Mouse (Mus musculus): ENCODE measurements around the gene Cacna1c. TPM values are rescaled to one million over a fixed set of nuclear protein-coding genes. Genes with fewer than 3 reads are reported as not detected.

Gene Cacna1c
- total RNA-seq, 2 experiments from 2014 or later: 0.23 to 0.84 TPM

DNA sequence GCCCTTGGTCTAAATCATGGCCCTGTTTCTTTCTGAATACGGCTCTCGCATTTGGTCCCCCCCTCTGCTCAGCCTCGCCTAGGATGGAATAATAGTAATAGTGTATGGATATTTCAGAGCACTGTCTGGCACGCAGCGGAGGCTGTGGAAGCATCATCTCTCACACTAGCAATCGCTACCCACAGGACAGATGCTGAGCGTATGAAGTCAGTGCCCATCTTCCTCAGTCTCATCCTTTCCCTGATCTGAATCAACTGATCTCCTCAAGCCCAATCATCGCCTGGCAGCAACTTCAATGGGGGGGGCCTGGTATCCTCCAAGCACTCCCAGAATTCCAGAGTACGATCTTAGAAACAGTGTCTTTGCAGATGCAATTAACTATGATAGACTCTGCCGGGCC lies 518.2 kb downstream of the Cacna1c start:
- no peak for ATAC-seq (replicated peaks; ENCODE audit: low FRiP score, poor library complexity, severe bottlenecking)

DNA sequence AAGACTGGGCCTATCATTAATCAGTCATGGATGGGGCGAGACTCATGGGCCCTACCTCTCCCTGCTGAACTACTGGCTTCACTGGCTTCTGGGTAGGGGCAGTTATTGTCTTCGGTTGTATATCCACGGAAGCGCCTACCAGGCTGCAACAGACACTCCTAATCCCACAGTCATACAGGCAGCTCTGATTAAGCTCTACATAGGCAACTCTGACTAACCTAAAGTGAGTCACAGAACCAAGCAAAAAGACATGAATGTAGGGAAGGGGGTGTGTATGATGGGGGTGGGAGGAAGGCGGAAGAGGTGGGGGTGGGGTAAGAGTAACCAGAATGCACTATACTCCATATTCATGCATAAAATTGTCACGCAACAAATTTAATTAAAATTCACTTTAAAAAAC lies 518.9 kb downstream of the Cacna1c start:
- ATAC-seq (replicated peaks; ENCODE audit: low FRiP score, poor library complexity, severe bottlenecking): no peak

DNA sequence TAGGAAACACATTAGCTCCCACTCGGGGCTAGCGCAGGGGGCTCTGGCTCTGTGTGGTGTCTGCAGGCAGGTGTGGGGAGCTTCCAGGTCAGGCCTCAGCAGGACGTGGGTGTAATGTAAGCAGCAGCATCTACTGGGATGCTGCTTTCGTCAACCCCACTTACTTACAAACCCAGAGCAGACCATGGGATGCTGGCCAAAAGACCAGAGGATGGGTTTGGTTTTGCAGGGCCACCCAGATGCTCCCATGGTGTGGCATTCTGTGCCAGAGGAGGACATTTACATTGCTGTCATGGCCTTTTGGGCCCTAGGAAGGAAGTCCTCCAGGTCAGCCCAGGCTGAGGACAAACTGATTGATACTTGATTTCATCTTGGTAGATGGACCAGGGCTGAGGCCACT lies 521.4 kb downstream of the Cacna1c start:
- ATAC-seq (replicated peaks; ENCODE audit: low FRiP score, poor library complexity, severe bottlenecking): no peak

DNA sequence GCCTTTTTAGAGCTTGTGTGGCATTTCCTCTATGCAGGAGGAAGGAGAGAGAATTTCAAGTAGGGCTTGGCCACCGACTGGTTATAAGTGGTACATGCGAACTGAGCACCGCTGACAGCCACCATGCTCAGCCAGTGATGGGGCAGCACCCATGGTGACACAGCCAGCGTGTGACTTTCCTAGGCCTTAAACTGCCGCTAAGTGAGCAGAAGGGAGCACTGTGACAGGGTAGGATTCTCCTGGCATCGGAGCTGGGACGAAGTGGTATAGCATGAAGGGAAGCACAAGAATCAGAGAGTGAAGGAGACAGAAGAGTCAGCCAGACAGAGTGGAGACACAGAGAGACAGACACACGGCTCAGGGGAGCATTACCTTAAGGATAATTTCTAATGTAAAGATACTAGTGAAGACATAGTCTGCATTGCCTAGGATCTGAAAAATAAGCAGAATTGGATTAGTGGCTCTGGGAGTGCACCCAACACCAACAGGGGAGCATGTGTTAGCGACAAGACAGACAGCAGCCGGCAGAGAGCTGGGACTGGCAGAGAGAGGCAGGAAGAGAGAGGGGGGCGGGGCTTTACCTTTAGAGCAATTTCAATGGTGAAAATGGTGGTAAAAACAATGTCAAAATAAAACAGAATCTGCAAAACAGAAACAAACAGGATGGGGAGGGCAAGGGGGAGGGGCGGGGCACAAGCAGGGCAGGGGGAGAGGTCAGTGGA lies 522.1 kb downstream of the Cacna1c start:
- no peak for ATAC-seq (replicated peaks; ENCODE audit: low FRiP score, poor library complexity, severe bottlenecking)

DNA sequence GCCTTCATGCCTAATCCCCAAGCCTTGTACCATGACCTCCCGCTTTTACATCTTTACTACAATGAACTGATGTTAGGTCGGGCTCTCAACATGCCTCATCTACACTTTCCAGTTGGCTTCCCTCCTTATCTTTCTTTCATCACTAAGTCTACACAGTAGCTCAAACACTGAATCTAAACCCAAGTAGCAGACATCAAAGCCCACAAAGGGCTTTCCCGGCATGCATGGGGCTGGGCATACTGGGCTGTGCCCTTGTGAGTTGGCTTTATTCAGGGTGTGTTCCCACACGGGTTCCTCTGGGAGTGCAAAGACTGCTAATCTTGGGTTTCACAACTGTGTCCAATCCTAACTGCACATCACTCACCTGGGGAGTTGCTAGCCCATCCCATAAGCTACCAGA lies 542.9 kb downstream of the Cacna1c start:
- ATAC-seq (replicated peaks; ENCODE audit: low FRiP score, poor library complexity, severe bottlenecking): no peak

DNA sequence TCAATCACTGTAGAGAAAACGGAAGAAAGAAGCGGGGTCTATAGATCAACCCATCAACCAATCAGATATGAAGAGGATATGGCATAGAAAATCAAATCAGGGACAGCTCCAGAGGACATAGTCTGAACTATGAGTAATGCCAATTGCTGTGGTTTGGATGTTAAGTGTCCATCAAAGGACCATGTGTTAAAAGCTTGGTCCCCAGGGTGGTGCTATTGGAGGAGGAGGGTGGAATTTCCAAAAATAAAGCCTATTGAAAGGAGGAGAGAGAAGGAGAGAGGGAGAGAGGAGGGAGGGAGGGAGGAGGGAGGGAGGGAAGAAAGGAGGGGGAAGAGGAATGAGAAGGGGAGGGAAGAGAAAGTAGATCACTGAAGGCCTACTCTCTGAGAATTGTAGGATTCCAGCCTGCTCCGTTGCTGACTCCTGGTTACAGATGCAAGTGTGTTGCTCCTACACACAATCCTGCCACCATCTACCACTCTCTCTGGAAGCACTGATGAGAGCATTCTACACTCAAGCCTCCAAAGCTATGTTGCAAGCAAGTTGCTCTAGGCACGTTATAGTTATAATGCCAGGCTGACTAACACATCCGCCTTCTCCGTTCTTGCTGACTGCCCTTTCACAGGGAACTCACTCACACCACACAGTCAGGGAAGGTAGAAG lies 547.0 kb downstream of the Cacna1c start:
- ATAC-seq (replicated peaks; ENCODE audit: low FRiP score, poor library complexity, severe bottlenecking): no peak

DNA sequence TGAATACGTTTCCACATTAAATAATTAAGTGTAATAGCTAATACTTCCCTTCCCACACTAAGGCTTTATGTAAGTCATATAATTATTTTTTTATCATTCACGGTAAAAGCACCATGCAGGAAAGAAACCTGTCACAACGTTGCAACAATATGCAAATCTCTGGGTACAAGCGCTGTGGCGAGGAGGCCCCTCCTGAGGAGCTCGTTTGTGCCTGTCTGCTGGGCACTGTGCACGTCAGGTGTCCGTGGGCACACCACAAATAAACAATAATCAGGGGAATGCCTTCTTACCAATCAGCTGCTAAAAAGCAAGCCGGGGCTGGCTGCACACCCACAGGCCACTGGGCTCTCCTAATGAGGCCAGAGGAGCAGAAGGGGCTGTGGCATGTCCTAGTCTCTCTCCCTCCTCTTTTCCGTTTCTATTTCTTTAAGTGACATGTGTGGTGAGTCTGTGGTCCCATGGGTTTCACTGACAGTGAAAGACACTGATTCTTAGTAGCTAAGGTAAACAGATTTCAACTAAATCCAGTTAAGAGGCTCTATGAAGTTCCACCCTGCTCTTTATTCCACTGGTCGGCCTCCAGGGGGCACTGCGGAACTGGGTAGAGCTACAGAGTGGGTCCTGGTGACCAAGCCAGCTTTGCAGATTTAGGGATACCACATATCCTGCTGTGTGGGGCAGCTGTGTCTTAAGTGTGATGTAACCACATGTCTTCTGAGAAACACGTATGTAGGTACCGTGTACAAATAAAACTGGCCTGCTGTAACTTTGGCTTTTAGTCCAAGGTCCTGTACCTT lies 549.8 kb downstream of the Cacna1c start:
- ATAC-seq (replicated peaks; ENCODE audit: low FRiP score, poor library complexity, severe bottlenecking): no peak

DNA sequence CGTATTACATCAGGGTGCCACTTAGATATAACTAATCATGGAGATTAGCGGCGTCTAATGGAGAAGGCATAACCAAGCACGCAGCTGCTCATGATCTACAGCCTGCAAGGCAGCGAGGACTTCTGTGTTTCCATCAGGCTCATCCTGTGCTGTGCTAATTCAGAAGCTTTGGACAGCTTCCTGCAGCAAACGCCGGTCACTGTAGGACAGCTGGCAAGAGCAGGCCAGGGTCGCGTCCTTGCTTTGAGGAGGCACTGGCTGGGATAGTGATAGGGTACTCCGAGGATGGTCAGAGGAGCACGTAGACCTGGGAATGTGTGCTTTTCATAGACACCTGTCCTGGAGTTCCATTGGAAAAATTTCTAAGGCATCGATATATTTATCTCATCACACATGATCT lies 551.4 kb downstream of the Cacna1c start:
- ATAC-seq (replicated peaks; ENCODE audit: low FRiP score, poor library complexity, severe bottlenecking): no peak

DNA sequence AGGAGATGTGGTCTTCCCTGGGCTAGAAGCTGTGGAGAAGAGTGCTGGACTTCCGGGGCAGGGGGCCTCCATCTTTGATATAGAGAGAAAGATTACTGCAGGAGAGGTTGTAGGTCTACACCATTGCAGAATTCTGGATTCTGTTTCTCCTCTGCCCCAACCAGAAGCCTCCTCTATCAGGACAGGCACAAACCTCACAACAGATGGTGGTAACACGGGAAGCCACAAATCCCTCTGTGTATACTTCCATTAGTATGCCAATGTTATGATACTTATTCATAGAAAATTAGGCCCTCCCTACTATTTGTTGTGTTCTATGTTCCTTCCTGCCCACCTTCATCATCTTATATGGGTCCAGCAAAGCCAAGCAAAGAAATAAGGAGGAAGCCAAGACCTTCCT lies 552.7 kb downstream of the Cacna1c start:
- no peak for ATAC-seq (replicated peaks; ENCODE audit: low FRiP score, poor library complexity, severe bottlenecking)

DNA sequence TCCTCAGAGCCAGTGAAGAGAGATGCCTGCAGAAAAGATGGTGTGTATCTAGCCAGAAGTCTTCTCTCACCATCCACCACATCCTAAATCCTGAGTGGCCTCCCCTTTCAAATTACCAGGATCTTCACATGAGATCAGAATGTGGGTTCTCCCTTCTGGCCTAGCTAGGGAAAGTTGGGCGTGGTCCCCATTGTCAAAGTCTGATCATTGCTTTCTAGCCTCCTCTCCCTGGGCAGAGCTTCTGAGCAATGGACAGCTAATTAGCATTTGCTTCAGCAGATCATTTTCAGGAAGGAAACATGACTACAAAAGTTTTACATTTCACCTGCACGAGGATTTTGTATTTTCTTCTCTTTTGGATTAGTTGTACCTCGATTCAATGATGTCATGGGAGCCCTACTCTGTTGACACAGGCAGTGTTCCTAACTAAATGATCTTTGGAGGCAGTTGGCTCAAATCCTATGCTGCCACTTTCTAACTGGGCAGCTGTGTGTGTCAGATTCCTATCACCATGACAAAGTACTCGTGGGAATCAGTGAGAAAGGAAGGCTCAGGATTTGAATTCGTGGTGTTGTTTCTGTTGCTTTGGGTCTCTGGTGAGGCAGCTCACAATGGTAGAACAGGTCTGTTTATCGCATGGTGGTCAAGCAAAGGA lies 554.4 kb downstream of the Cacna1c start:
- ATAC-seq (replicated peaks; ENCODE audit: low FRiP score, poor library complexity, severe bottlenecking): no peak

DNA sequence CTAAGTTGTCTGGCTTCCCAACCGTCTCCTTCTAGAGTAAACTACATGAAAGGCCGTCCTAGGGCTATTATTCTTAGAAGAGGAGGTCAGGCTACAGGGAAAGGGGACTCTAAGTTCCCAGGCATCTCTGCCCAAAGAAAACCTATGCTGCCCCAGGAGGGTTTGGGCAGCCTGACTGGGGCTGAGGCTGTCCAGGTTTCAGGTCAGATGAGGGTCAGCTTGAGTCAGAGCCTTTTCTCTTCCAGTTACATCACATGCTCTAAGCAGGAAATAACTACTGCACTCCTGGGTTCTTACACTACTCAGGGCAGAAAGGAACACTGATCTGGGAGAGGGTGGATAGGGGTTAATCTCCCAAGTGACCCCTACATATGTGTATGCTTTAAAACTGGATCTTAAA lies 556.4 kb downstream of the Cacna1c start:
- no peak for ATAC-seq (replicated peaks; ENCODE audit: low FRiP score, poor library complexity, severe bottlenecking)

DNA sequence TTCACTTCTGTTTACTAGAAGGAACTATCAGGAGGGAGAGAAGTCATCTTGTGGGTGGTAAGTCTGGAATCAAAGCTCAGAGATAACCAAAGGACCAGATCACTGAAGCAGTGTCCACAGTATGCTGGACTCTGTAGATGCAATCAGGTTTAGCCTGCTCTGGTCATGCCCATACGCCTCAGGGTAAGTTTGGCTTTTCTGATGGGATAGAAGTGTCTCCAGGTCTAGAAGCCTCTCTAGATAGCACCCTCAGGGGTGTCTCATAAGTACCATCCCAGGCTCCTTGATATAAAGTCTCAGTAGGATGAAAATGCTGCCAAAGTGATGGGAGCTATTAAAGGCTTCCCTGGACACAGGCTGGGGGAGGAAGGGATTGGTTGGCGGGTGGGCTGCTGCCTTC lies 557.3 kb downstream of the Cacna1c start:
- no peak for ATAC-seq (replicated peaks; ENCODE audit: low FRiP score, poor library complexity, severe bottlenecking)

DNA sequence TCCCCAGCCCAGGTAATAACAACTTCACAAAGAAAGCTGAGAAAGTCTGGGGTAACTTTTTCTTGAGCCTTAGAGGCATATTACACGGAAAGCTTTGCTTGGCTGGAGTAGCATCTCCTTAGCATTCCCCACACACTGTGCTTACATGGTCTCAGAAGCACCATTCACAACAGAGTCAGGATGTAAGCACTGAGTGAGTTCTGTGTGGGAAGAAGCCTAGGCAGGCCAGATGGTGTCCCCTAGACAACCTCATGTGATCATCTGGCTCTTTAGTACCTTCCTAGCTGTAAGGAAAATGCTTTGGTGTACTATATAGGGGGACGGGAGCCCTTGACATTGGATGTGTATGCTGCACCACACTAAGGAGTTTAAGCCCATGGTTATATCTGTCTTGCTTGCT lies 563.7 kb downstream of the Cacna1c start:
- no peak for ATAC-seq (replicated peaks; ENCODE audit: low FRiP score, poor library complexity, severe bottlenecking)

DNA sequence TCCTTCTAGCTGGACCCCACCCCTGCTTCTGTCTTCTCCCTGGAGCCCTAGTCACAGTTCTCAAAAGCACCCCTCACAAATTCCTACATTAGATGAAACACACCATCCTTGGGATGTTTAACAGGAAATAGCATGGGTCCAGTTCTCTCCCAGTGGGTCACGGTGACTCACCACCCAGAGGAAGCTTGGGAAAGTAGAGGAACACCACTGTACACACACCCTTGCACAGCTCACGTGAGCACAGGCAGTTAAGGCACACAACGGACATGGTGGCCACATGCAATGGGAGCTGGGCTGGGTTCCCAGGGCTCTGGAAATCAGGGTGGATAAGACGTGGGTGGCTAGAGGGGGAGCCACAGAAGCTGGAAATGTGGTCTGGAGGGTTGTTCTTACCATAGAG lies 566.2 kb downstream of the Cacna1c start:
- no peak for ATAC-seq (replicated peaks; ENCODE audit: low FRiP score, poor library complexity, severe bottlenecking)

DNA sequence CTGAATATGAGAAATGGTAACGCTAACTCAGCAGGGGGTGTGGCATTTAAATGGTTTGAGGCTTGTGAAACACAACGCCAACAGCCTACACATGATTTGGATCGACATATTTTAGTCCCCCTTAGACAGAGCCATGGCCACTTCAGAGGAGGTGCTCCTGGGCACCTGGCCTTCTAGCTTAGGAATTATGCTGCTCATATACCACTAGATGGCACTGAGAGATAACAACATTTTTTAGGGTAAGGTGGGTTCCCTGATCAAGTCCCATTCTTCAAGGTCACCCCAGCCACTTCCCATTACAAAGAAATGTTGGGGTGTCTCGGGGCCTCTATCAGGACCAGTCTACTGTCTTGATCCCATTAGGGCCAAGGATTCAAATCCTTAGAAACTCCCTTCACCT lies 570.0 kb downstream of the Cacna1c start:
- ATAC-seq (replicated peaks; ENCODE audit: low FRiP score, poor library complexity, severe bottlenecking): no peak

DNA sequence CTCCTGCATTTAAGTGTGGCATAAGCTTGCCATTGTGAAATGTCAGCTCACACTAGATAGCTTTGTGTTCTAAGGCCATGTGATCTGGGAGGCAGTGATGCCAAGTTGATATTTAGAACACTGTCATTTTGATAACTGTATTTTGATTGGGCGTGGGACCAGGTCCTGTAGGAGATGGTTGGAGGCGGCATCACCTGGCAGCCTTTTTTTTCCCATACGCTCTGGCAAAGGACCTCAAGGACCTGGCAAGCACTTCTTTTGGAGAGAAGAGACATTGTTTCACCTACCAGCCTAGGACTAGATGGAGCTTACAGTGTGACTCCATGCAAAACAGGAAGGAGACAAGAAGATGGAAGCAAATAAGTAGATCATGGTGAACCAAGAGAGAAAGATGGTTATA lies 572.6 kb downstream of the Cacna1c start:
- ATAC-seq (replicated peaks; ENCODE audit: low FRiP score, poor library complexity, severe bottlenecking): no peak

DNA sequence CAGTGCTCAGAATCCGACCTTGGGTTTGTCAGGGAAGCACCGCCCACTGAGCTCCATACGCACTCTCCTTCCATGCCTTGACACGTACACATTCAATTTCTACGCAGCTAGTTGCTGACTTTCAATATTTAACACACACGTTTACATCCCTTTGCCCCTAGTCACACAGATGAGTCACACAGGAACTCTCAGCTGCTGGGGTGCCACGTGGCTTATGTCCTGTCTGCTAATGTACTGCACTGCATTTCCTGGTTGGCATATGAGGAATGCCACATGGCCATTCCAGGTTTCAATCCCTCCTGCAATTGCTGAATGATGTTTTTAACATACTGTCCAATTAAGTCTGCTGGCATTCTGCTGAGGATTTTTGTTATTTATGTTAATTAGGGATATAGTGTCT lies 574.4 kb downstream of the Cacna1c start:
- no peak for ATAC-seq (replicated peaks; ENCODE audit: low FRiP score, poor library complexity, severe bottlenecking)

DNA sequence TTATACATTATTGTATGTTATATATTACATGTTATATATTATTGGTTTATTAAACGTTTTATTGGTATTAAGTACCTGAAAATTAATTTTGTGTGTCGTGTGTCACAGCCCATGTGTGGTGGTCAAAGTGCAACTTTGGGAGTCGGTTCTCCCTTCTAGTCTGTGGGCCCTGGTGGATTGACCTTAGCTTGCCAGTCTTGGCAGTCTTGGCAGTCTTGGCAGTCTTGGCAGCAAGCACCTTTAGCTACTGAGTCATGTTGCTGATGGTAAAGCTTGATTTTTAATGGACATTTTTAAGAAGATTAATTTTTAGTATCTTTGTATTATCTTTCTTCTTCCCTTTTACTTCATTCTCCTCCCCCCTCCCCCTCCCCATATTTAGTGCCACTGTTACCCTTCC lies 574.8 kb downstream of the Cacna1c start:
- no peak for ATAC-seq (replicated peaks; ENCODE audit: low FRiP score, poor library complexity, severe bottlenecking)

DNA sequence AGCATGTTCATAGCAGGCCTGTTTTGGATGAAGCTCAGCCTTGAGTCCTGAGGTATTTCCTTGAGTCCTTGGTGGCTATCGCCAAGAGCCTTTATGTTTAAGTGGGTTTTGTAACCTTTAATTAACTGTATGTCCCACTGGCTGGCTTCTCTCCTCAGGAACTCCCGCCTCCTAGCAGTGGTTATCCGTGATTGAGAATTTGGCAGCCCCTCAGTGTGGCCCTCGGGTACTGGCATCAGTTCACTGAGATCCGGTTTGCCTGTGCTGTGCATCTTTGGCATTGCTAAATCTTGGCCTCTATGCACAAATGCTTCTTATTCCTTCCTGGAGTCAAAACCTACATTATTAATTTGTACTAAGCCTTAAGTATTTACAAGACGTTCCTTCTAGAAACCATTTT lies 587.3 kb downstream of the Cacna1c start:
- ATAC-seq (replicated peaks; ENCODE audit: low FRiP score, poor library complexity, severe bottlenecking): no peak

DNA sequence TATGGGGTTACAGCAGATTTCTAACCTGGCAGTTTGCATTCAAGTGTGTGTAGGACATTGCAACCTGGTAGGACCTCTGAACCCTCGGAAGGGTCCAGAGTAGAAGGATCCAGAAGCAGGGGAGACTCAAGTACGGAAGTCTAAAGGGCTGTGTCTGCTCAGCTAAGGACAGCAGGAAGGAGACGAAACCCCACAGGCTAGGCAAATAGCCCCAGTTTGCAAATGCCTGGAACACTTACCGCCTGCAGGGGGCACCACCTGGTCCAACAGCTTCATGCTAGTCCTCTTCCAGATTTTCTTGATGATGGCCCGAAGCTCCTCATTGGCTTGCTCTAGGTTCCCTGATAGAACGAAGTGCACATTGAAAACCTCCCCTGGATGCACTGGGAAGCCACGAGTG lies 590.2 kb downstream of the Cacna1c start:
- no peak for ATAC-seq (replicated peaks; ENCODE audit: low FRiP score, poor library complexity, severe bottlenecking)

DNA sequence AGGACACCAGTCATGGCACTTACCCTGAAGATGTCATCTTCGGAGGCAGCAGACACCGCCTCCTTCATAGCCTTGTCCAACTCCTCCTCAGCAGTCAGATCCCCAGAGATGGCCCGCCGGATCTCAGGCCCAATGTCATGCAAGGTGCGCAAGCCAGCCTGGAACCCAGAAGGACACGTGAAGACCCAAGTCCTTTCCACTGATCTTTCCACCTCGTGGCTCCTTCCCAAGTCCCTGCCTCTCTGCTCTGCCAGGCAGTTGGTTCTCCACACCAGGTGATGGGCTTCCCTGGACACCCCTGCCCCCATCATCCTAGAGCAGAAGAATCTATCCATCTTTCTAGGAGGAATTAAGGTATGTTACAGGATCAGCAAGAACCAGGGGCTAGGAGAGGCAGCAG lies 592.4 kb downstream of the Cacna1c start:
- no peak for ATAC-seq (replicated peaks; ENCODE audit: low FRiP score, poor library complexity, severe bottlenecking)
